Mouse (Mus musculus): ENCODE results near the gene Antxr2. TPM values are rescaled to one million over a fixed set of nuclear protein-coding genes. Genes with fewer than 3 reads are reported as not detected.
A peak's percentile ranks its signal among the peaks of the same experiment; 100 is the strongest.

Antxr2 gene
- total RNA-seq, 2 experiments from 2014 or later = 73.9 to 77.0 TPM

DNA sequence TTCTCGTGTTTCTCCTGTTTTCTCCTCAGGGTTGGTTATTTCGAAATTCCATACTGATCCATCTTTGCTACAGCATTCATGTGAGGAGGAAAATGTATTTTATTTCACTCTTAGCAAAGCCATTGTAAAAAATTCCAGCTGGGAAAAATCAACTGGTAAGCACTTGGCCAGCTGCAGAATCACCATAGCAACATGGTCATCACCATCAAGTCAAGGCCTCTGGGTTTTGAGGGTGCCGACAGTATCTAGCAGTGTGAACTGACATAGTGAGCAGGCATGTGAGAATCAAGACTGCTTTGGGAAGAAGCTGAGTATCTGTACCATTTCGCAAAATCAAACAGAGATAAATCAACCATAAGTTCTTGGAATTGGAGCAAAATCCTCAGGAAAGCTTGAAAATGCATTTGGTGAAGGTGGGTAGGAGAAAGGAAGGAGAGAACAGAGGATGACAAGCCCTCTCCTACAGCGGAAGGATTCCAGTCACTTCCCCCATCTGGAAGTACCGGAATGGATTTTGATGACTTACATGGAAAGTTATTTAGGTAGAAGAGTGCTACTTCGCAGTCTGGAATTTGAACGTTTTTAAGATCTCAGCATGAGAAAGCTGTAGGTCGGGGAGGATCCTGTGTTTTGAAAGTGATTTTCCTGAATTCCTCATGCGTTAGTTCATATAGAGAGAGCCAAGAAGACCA is 183.5 kb downstream of the Antxr2 start:
- peak; percentile 22 to 24 for DNase-seq
- intact Hi-C loops (cut with DNase I) = no loop called here

DNA sequence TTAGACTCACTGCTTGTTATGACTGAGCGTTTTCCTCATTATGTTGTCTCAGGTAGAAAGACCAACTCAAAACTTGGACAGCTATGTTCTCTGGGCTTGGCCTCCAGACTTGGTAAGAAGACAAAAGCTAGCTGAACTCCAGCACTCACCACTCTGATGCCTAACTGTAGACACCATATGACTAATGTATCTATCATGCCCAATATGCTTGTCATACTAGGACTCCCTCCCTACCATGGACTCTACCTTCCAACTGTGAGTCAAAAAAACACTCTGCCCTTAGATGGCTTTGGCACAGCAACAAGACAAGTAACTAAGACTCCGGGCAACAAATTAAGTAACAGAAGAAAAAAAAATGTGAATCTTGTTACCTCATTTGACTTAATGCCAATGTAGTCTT is 184.3 kb downstream of the Antxr2 start:
- DNase-seq = no peak
- intact Hi-C loops (cut with DNase I) = no loop called here

DNA sequence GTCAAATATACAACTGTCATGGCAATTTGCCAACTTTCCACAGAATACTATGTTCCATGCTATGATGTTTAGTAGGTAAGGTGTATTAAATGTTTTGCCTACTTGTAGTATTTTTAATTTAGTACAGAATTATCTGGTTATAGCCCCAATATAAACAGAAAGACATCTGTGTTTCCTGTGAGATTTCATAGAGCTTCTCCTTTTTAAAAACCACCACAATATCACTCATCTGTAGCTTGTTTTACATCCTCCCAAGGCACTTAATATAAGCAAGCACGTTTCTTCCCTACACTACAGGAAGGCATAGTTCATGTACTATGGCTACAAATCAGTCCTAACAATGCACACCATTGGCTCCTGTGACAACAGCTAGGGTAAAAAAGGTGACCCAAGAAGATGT is 188.8 kb downstream of the Antxr2 start:
- intact Hi-C loops (cut with DNase I) = no loop called here
- no peak for DNase-seq

DNA sequence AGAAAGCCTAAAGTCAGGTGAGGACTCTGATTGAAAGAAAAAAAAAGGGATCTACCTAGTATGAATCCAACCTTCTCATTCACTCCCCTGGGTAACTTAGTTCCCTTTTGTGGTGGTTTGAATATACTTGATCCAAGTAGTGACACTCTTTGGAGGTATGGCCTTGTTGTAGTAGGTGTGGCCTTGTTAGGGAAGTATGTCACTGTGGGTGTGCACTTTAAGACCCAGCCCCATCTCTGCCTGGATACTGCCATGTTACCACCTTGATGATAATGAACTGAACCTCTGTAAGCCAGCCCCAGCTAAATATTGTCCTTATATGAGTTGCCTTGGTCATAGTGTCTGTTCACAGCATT is 190.9 kb downstream of the Antxr2 start:
- intact Hi-C loops (cut with DNase I) = no loop called here
- DNase-seq = no peak

DNA sequence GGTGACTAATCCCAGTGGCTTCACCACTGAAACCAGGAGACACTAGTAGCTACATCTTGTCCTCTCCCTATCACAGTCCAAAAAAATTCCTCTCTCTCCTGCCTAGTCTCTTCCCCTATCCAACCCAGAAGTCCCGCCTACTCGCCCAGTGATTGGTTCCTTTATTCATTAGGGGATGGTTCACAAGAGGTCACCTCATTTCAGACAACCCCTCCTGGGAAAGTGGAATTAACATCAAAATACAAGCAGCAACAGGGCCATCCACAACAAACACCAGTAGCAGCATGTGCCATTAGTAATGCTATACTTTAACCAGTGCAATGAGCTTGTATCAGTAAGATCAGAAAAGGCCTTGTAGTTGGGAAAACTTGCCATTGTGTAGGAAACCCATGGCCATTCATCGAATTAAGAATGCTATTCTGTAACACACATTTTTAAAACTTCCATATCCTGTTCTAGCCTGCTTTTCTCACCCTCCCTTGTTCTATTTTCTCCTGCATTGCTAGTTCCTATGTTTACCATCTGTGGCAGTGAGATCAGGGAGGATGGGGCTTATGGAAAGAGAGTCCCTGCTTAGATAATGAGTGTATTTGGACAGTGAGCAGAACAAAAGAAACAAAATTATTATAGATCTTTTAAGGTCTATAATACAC is 191.4 kb downstream of the Antxr2 start:
- intact Hi-C loops (cut with DNase I) = no loop called here
- no peak for DNase-seq

DNA sequence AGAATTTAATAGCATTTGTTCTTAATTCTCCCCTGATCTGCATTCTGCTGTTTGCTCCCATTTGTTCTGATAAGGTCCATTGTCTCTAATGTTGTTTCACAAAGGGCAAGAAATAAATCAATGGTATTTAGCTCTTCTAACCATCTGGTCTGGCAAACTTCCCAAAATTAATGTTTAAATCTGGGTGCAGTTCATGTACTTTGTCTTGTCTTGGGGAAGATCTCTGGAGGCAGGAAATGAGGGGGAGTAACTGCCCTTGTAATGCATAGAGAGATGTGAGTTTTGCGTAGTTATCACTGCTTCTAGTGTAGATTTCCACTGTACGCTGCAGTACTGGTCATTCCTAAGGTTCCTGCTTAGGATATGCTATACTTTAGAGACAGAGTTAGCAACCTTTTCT is 193.5 kb downstream of the Antxr2 start:
- intact Hi-C loops (cut with DNase I) = no loop called here
- no peak for DNase-seq

DNA sequence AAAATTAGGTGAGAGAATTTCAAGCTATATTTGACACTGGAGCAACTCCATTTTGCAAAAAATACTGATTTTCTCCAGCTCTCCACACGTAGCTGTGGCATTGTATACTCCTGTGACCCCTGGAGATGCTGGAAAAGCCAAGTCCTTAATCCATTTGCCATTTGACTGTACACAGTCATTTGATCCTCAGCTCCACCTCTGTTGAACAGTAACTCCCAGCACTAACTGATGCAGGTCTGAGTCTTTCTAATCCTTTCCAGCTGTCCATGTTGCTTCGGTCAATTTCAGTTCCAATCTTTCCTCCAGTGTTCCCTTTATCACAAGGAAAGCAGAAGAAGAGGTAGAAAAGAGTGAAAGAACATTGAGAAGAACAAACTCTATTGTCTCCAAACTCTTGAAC is 195.4 kb downstream of the Antxr2 start:
- DNase-seq = no peak
- intact Hi-C loops (cut with DNase I) = no loop called here

DNA sequence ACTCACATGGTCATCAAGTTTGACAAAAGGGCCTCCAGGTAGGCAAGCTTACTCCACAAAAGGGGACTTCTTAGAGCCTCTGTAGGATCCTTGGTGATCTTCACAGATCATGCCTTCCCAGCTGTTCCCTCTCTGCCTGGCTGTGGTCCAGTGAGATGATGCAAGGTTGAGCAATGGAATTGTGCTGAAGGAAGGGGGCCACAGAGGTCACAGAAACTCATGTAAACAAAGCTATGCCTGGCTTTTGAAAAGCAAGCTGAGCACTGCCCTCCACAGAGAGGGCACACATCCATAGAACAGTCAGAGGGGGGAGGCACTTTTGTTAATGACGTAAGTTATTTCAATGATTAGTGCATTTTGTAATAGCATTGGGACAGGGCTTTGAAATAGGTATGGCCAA is 196.1 kb downstream of the Antxr2 start:
- intact Hi-C loops (cut with DNase I) = no loop called here

More for the DNA sequence above, 196.1 kb downstream of the Antxr2 start:
- peak; percentile 60 to 74 for DNase-seq

Other genes starting within 250 kb of the Antxr2 start
- gene Prdm8, start 136.2 kb upstream of the Antxr2 start, total RNA-seq (2021) = under 1 TPM; 0.25 to 0.35 TPM
- gene Fgf5, start 223.1 kb upstream of the Antxr2 start, total RNA-seq (2021) = not detected